Mouse (Mus musculus) frontal cortex, adult (tissue): ENCODE measurements around the gene Gm28360.
"Not testable (repeated sequence)": the region's sequence is repeated elsewhere in the genome, so short reads cannot be mapped to it uniquely, and the experiment has no call there.

Experiments used
- ATAC-seq: cut with Nextera tagmentation; 2 replicates; pipeline ENCODE4 v1.9.2; 2017; ENCODE audit warnings: mild to moderate bottlenecking, moderate library complexity, mixed read lengths; ENCODE audit not compliant: low TSS enrichment

The Gm28360 gene

GRCm38 (mm10) chr1:117829781-117830180 is at the start of gene Gm28360:
Gene Gm28360 (plus strand): TSS chr1:117830081.
- ATAC-seq = not testable (repeated sequence)

GRCm38 (mm10) chr1:117780833-117781232 is 49.0 kb upstream of the Gm28360 start, which contains the start of gene B020011L13Rik:
Gene B020011L13Rik (plus strand): TSS chr1:117781133.
- not testable (repeated sequence) for ATAC-seq

GRCm38 (mm10) chr1:117816271-117816670 is 13.6 kb upstream of the Gm28360 start:
- not testable (repeated sequence) for ATAC-seq

GRCm38 (mm10) chr1:117851718-117852117 is 21.8 kb downstream of the Gm28360 start:
- ATAC-seq = not testable (repeated sequence)
